Mouse (Mus musculus) stomach, embryonic 14.5 days (tissue): ENCODE data around the gene Caprin1. TPM values are rescaled to one million over a fixed set of nuclear protein-coding genes. Genes with fewer than 3 reads are reported as not detected.

Experiments used
- ATAC-seq: fragments of 200-750 bp; cut with Nextera tagmentation; 2 replicates; pipeline ENCODE4 v1.8.0; 2017; ENCODE audit warnings: low read depth, moderate TSS enrichment; ENCODE audit not compliant: insufficient number of reproducible peaks, insufficient read depth, low FRiP score
- H3K27ac ChIP-seq: fragments of 300-500 bp; sonication (generic); 2 replicates; pipeline ENCODE4 v1.5.1; 2014; ENCODE audit warnings: mild to moderate bottlenecking, low read length, moderate library complexity, mixed read lengths
- H3K27me3 ChIP-seq: fragments of 300-500 bp; sonication (generic); 2 replicates; pipeline ENCODE4 v1.6.1; 2014; ENCODE audit warnings: low read length, control low read depth, mixed read lengths; ENCODE audit not compliant: control insufficient read depth, insufficient read depth
- H3K36me3 ChIP-seq: fragments of 300-500 bp; sonication (generic); 2 replicates; pipeline ENCODE4 v1.6.1; 2014; ENCODE audit warnings: mild to moderate bottlenecking, control low read depth, low read length, moderate library complexity, mixed read lengths; ENCODE audit not compliant: control insufficient read depth, insufficient read depth
- H3K4me1 ChIP-seq: fragments of 300-500 bp; sonication (generic); 2 replicates; pipeline ENCODE4 v1.6.1; 2014; ENCODE audit warnings: low read length, control low read depth, mixed read lengths; ENCODE audit not compliant: control insufficient read depth, insufficient read depth
- H3K4me2 ChIP-seq: fragments of 300-500 bp; sonication (generic); replicated peaks from 2 replicates; pipeline ENCODE4 v1.6.1; 2014; ENCODE audit warnings: low read depth, low read length, control low read depth
- H3K4me3 ChIP-seq: fragments of 300-500 bp; sonication (generic); 2 replicates; pipeline ENCODE4 v1.5.1; 2014; ENCODE audit warnings: low read depth, low read length, control low read depth
- H3K9ac ChIP-seq: fragments of 300-500 bp; sonication (generic); replicated peaks from 2 replicates; pipeline ENCODE4 v1.6.1; 2014; ENCODE audit warnings: low read depth, mild to moderate bottlenecking, control low read depth, low read length, moderate library complexity, mixed read lengths
- H3K9me3 ChIP-seq: fragments of 300-500 bp; sonication (generic); 2 replicates; pipeline ENCODE4 v1.6.1; 2016; ENCODE audit warnings: low read depth, low read length, control low read depth; ENCODE audit not compliant: control insufficient read depth
- WGBS: fragments of 180-500 bp; shearing (Covaris S2); extraction: QIAGEN DNeasy Blood & Tissue Kit; methylation state at CpG from one replicate; pipeline ENCODE4 v1.1.7; 2014; 5-methylcytosine and 5-hydroxymethylcytosine counted together
- polyA plus RNA-seq: library from polyadenylated mRNA; unstranded; fragments of >200 nt; fragmentation: Nextera tagmentation; extraction: Ambion mirVana; gene quantifications from 2 replicates; pipeline ENCODE4 v1.2.1, GENCODE M21; 2014

Caprin1 gene
- polyA plus RNA-seq: 355 and 358 TPM in 2 replicates

DNA sequence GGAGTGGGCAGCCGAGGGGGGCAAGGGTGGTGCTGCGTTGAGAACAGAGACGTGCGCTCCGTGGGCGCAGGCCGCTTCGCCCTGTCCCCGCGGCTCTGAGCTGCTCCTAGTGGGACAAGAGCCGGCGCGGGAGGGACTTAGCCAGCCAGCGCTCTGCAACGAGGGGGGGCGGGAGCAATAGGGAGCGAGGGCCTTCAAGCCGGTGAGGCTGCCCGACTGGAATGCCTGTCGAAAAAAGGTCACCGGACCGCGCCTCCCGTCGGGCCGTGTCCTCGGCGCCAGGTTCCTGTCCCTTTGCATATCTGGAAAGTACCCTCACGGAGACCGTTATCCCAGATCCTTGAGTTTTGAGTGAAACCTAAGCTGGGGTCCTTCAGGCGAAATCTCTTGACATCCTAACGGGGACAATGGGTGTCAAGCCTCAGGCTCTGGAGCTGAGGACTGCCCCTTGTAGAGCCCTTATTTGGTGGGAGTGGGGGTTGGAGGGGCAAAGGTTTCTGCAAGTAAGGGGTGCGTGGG, at the start of gene Caprin1:
Gene Caprin1, minus strand, starts transcription at position 159 of the 519 bp plus-strand sequence.
- Histone ChIP-seq H3K36me3 (peaks cover 16% of the 10 kb centered on the region), H3K4me1 (peaks cover 14% of the 10 kb centered on the region), H3K27me3 (no peaks in the 10 kb centered on the region), H3K9ac (peak within 1 kb of the TSS; percentile 96), H3K4me2 (peak within 1 kb of the TSS; percentile 48), H3K4me3 (peak within 1 kb of the TSS; percentile 98), H3K27ac (peak within 1 kb of the TSS; percentile 100), H3K9me3 (no peaks in the 10 kb centered on the region)
- under 1% methylated on average over 33 of the region's 33 CpGs for WGBS
- ATAC-seq: peak; percentile 95

GRCm38 (mm10) chr2:103846875-103847274, 49.4 kb upstream of the Caprin1 start:
- 97% methylated on average over 1 of the region's 1 CpGs for WGBS
- H3K27ac ChIP-seq: no peak overlapping the region
- no peak for ATAC-seq
- no peaks in the 10 kb centered on the region for H3K9me3 ChIP-seq
- no peaks in the 10 kb centered on the region for H3K36me3 ChIP-seq
- no peaks in the 10 kb centered on the region for H3K4me1 ChIP-seq
- H3K4me3 ChIP-seq: no peak overlapping the region
- H3K27me3 ChIP-seq: no peaks in the 10 kb centered on the region
- H3K9ac ChIP-seq: no peak overlapping the region
- no peak overlapping the region for H3K4me2 ChIP-seq

GRCm38 (mm10) chr2:103846271-103846670, 48.8 kb upstream of the Caprin1 start:
- no peak overlapping the region for H3K4me3 ChIP-seq
- no peak overlapping the region for H3K4me2 ChIP-seq
- no peaks in the 10 kb centered on the region for H3K9me3 ChIP-seq
- H3K27me3 ChIP-seq: no peaks in the 10 kb centered on the region
- WGBS: 89% methylated on average over 4 of the region's 4 CpGs
- no peak for ATAC-seq
- no peak overlapping the region for H3K27ac ChIP-seq
- H3K9ac ChIP-seq: no peak overlapping the region
- no peaks in the 10 kb centered on the region for H3K36me3 ChIP-seq
- no peaks in the 10 kb centered on the region for H3K4me1 ChIP-seq

DNA sequence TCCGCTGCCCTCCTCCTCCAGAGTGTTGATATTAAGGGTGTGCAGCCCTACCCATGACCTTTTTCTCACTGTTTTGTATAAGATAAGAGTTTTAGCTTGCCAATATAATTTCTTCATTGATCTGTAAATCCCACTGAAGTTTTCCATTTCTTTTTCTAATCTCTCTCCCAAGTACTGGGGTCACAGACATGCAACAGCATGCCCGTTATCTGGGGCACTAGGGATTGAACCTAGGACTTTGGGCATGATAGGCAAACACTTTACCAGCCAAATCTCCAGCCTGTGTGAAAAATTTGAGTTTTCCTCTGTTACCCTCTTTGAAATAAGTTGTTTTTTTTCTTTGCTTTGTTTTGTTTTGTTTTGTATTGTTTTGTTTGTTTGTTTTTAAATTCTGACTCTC, 46.6 kb upstream of the Caprin1 start:
- Histone ChIP-seq H3K27ac (no peak overlapping the region), H3K36me3 (no peaks in the 10 kb centered on the region), H3K9ac (no peak overlapping the region), H3K27me3 (no peaks in the 10 kb centered on the region), H3K9me3 (no peaks in the 10 kb centered on the region), H3K4me1 (no peaks in the 10 kb centered on the region), H3K4me2 (no peak overlapping the region), H3K4me3 (no peak overlapping the region)
- no peak for ATAC-seq
- WGBS: 76% methylated on average over 2 of the region's 2 CpGs

DNA sequence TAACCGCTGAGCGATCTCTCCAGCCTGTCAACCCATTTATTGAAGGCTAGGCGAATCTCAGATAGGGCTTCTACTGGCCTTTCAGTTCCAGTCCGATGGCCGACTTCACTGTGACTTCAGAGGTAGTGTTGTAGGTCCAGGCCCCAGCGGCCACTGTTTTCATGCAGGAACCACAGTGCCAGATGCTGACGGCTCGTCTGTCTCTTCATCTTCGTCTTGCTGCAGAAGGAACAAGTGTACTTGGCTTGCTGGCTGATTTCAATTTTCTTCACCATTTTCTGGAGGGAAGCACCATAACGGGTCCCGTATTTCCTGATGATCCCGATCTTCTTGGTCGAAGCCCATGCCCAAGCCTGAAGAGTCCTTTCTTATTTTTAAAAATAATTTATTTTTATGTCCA, 45.9 kb upstream of the Caprin1 start:
- no peaks in the 10 kb centered on the region for H3K27me3 ChIP-seq

GRCm38 (mm10) chr2:103842299-103842698, 44.9 kb upstream of the Caprin1 start:
- H3K9me3 ChIP-seq: no peaks in the 10 kb centered on the region
- ATAC-seq: no peak
- H3K27me3 ChIP-seq: no peaks in the 10 kb centered on the region
- no peaks in the 10 kb centered on the region for H3K4me1 ChIP-seq
- H3K4me2 ChIP-seq: no peak overlapping the region
- H3K4me3 ChIP-seq: no peak overlapping the region
- H3K9ac ChIP-seq: no peak overlapping the region
- no peak overlapping the region for H3K27ac ChIP-seq
- no peaks in the 10 kb centered on the region for H3K36me3 ChIP-seq
- WGBS: 88% methylated on average over 4 of the region's 5 CpGs

More for the DNA sequence above, 45.9 kb upstream of the Caprin1 start:
- no peak overlapping the region for H3K9ac ChIP-seq
- H3K4me2 ChIP-seq: no peak overlapping the region
- H3K36me3 ChIP-seq: no peaks in the 10 kb centered on the region
- no peak overlapping the region for H3K4me3 ChIP-seq
- no peak for ATAC-seq
- no peaks in the 10 kb centered on the region for H3K4me1 ChIP-seq
- no peak overlapping the region for H3K27ac ChIP-seq
- H3K9me3 ChIP-seq: no peaks in the 10 kb centered on the region
- 94% methylated on average over 13 of the region's 13 CpGs for WGBS

GRCm38 (mm10) chr2:103838483-103838882, 41.0 kb upstream of the Caprin1 start:
- Histone ChIP-seq H3K9me3 (no peaks in the 10 kb centered on the region), H3K4me1 (no peaks in the 10 kb centered on the region), H3K4me3 (no peak overlapping the region), H3K27ac (no peak overlapping the region), H3K27me3 (no peaks in the 10 kb centered on the region), H3K9ac (no peak overlapping the region), H3K4me2 (no peak overlapping the region), H3K36me3 (no peaks in the 10 kb centered on the region)
- no peak for ATAC-seq
- 64% methylated on average over 3 of the region's 3 CpGs for WGBS

GRCm38 (mm10) chr2:103837166-103837565, 39.7 kb upstream of the Caprin1 start:
- H3K36me3 ChIP-seq: no peaks in the 10 kb centered on the region
- H3K27me3 ChIP-seq: no peaks in the 10 kb centered on the region
- no peak overlapping the region for H3K4me2 ChIP-seq
- H3K4me3 ChIP-seq: no peak overlapping the region
- no peak overlapping the region for H3K9ac ChIP-seq
- 0 out of 2 replicates have a peak, but pooled peaks cover 2% of the 10 kb centered on the region for H3K4me1 ChIP-seq
- no peak for ATAC-seq
- no peak overlapping the region for H3K27ac ChIP-seq
- no peaks in the 10 kb centered on the region for H3K9me3 ChIP-seq
- 62% methylated on average over 4 of the region's 4 CpGs for WGBS
